ENCODE assay signal across 21 mouse cellular contexts in genomic region chr14:34155752-34156151, GRCm38 (mm10). TPM values are rescaled to one million over a fixed set of nuclear protein-coding genes. Genes with fewer than 3 reads are reported as not detected.
"Had no signal": no experiment of that assay in that cellular context is flagged by ENCODE, and none has a peak within 500 bp of the region (broad histone marks: within the 10 kb centered on the region; RNA-seq: fewer than 3 reads in every experiment).

No protein-coding gene starts in this region.

- DNase-seq: liver; liver, embryonic 13.5 days; liver, postnatal 0 days; lung, postnatal 14 days; right cerebral cortex, postnatal 14 days; thymus, adult 2 months; thymus, postnatal 25 days had no signal

- H3K4me2 ChIP-seq: intestine, embryonic 15.5 days; limb, embryonic 12.5 days; liver, embryonic 13.5 days; lung, embryonic 15.5 days; midbrain, embryonic 12.5 days; stomach, embryonic 15.5 days had no signal

- H3K27ac ChIP-seq: intestine, embryonic 15.5 days; layer of hippocampus, adult 2 months; limb, embryonic 12.5 days; liver, embryonic 13.5 days; lung, embryonic 15.5 days; macrophage; midbrain, embryonic 12.5 days; stomach, embryonic 15.5 days had no signal

- H3K9me3 ChIP-seq: intestine, embryonic 15.5 days; limb, embryonic 12.5 days; liver, embryonic 13.5 days; lung, embryonic 15.5 days; megakaryocyte, embryonic 14.5 days; midbrain, embryonic 12.5 days; stomach, embryonic 15.5 days had no signal

- H3K36me3 ChIP-seq: intestine, embryonic 15.5 days; limb, embryonic 12.5 days; liver, embryonic 13.5 days; lung, embryonic 15.5 days; midbrain, embryonic 12.5 days; stomach, embryonic 15.5 days had no signal

- H3K27me3 ChIP-seq: intestine, embryonic 15.5 days; lung, embryonic 15.5 days had no signal

- H3K4me3 ChIP-seq: intestine, embryonic 15.5 days; layer of hippocampus, adult 2 months; limb, embryonic 12.5 days; liver, embryonic 13.5 days; lung, embryonic 15.5 days; megakaryocyte, embryonic 14.5 days; midbrain, embryonic 12.5 days; stomach, embryonic 15.5 days had no signal

- H3K4me1 ChIP-seq: liver, embryonic 13.5 days had no signal

- H3K9ac ChIP-seq: intestine, embryonic 15.5 days; limb, embryonic 12.5 days; liver, embryonic 13.5 days; liver, postnatal 0 days; lung, embryonic 15.5 days; midbrain, embryonic 12.5 days; stomach, embryonic 15.5 days had no signal

- ATAC-seq: liver, postnatal 0 days had no signal

RNA-seq across cellular contexts. Expression of gene Npy4r, which starts 3.5 kb away (rescaled TPM):
- total RNA-seq: layer of hippocampus, adult 2 months; left cerebral cortex, postnatal 36 days; neutrophil, adult 5-6 weeks had no signal
- polyA plus RNA-seq: limb, embryonic 12.5 days; liver, embryonic 13.5 days; liver, postnatal 0 days; macrophage; midbrain, embryonic 12.5 days; neural tube, embryonic 11.5 days had no signal

RNA-seq across cellular contexts. Expression of gene Gprin2, which starts 45.7 kb away (rescaled TPM):
- total RNA-seq: neutrophil, adult 5-6 weeks had no signal
- polyA plus RNA-seq: macrophage had no signal

RNA-seq across cellular contexts. Expression of gene A630023A22Rik, which starts 53.2 kb away (rescaled TPM):
- total RNA-seq: layer of hippocampus, adult 2 months; layer of hippocampus, postnatal 10 days; left cerebral cortex, postnatal 36 days; neutrophil, adult 5-6 weeks had no signal
- polyA plus RNA-seq: kidney, adult 2 months; limb, embryonic 12.5 days; liver, embryonic 13.5 days; liver, postnatal 0 days; lung, embryonic 15.5 days; macrophage; midbrain, embryonic 12.5 days; neural tube, embryonic 11.5 days; spleen, adult 2 months; stomach, embryonic 15.5 days; thymus, adult 2 months had no signal
